Mouse (Mus musculus) lung, postnatal 4 days (tissue): ENCODE measurements around the gene Cd82.
A peak's percentile ranks its signal among the peaks of the same experiment; 100 is the strongest.

Source experiments
- DNase-seq, 2 experiments: peaks; one replicate each; pipeline ENCODE4 v3.0.0; 2021

Cd82 gene

GRCm38 (mm10) chr2:93461869-93462714 is 848 bp downstream of the Cd82 start:
- peak; percentile 98 for DNase-seq

GRCm38 (mm10) chr2:93460786-93461469 is 2.0 kb downstream of the Cd82 start:
- DNase-seq: no peak

GRCm38 (mm10) chr2:93459208-93459920 is 3.6 kb downstream of the Cd82 start:
- no peak for DNase-seq

- DNase-seq: peak; percentile 40 to 75
Observed at GRCm38 (mm10) chr2:93458332-93459207, 4.4 kb downstream of the Cd82 start.

- DNase-seq: peak in 1 of 2 experiments; percentile 56
Observed at GRCm38 (mm10) chr2:93457426-93458130, 5.4 kb downstream of the Cd82 start.

- DNase-seq: peak; percentile 43 to 82
Observed at GRCm38 (mm10) chr2:93456140-93456539, 6.8 kb downstream of the Cd82 start.

GRCm38 (mm10) chr2:93454817-93455591 is 7.9 kb downstream of the Cd82 start:
- peak; percentile 42 to 72 for DNase-seq

GRCm38 (mm10) chr2:93454334-93454733 is 8.6 kb downstream of the Cd82 start:
- DNase-seq: no peak

- DNase-seq: no peak
Observed at GRCm38 (mm10) chr2:93453046-93453445, 9.9 kb downstream of the Cd82 start.

GRCm38 (mm10) chr2:93452506-93452905 is 10.4 kb downstream of the Cd82 start:
- no peak for DNase-seq

GRCm38 (mm10) chr2:93452057-93452456 is 10.9 kb downstream of the Cd82 start:
- DNase-seq: no peak

- no peak for DNase-seq
Observed at GRCm38 (mm10) chr2:93451219-93451938, 11.6 kb downstream of the Cd82 start.

- DNase-seq: no peak
Observed at GRCm38 (mm10) chr2:93450695-93451094, 12.2 kb downstream of the Cd82 start.

- DNase-seq: no peak
Observed at GRCm38 (mm10) chr2:93449657-93450056, 13.3 kb downstream of the Cd82 start.

GRCm38 (mm10) chr2:93448774-93449173 is 14.2 kb downstream of the Cd82 start:
- DNase-seq: no peak

GRCm38 (mm10) chr2:93447500-93448249 is 15.3 kb downstream of the Cd82 start:
- DNase-seq: no peak

GRCm38 (mm10) chr2:93446606-93447353 is 16.2 kb downstream of the Cd82 start:
- DNase-seq: no peak

- DNase-seq: no peak
Observed at GRCm38 (mm10) chr2:93445237-93445651, 17.7 kb downstream of the Cd82 start.

GRCm38 (mm10) chr2:93444280-93444679 is 18.7 kb downstream of the Cd82 start:
- no peak for DNase-seq
